Mouse (Mus musculus) kidney, adult 2 months (tissue): Measurements from ENCODE around the gene Rnase13.

Experiments used
- CTCF ChIP-seq: fragments of 200-500 bp; conservative IDR thresholded peaks from 2 replicates; pipeline ENCODE4 v1.5.1; 2011; ENCODE audit warnings: low read depth, mild to moderate bottlenecking, control low read depth, low read length, moderate library complexity, mixed read lengths; ENCODE audit not compliant: insufficient read depth, insufficient read length
- POLR2A ChIP-seq: fragments of 200-500 bp; IDR thresholded peaks from one replicate; pipeline ENCODE4 v1.6.1; 2011; ENCODE audit warnings: low read depth, low read length, control low read depth

DNA sequence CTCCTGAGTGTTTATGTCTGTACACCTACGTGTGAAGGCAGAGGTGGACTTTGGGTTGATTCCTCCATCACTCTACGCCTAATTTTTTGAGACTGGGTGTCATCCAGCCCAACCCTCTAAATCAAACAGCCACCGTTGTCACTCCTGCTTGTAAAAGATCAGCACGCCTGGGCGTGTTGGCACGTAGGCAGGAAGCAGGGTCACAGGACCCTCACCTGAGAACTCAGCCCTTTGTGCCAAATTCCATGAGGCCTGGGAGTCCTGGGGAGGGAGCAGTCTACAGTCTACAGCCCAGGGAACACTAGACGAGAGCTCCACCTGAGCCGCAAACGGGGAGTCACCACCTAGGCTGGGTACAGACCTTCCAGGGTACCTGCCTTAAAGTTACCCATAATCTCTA lies 18.8 kb downstream of the Rnase13 start:
- TF ChIP-seq CTCF, result no peak
- TF ChIP-seq POLR2A, result no peak
